Mouse (Mus musculus): ENCODE measurements at regions not wholly inside any gene's neighbourhood (a gene's known extent, or its start where the extent isn't known, plus 50 kb on each side); places are given as distances from the start of the nearest gene placed in this dataset.

GRCm38 (mm10) chr4:22301148-22301942 is 56.0 kb upstream of the Fbxl4 start:
- peak; percentile 91 for DNase-seq (ENCODE audit: low read depth)
- TF ChIP-seq CTCF (IDR thresholded peaks at IDR 0.05; ENCODE audit: borderline replicate concordance, extremely low read depth, insufficient read depth, insufficient read length) (no peak), POLR2A (IDR thresholded peaks at IDR 0.05; ENCODE audit: borderline replicate concordance, extremely low read depth, insufficient read depth, insufficient read length, poor library complexity, severe bottlenecking) (no peak)

GRCm38 (mm10) chr4:22301943-22302215 is 55.5 kb upstream of the Fbxl4 start:
- TF ChIP-seq POLR2A (IDR thresholded peaks at IDR 0.05; ENCODE audit: borderline replicate concordance, extremely low read depth, insufficient read depth, insufficient read length, poor library complexity, severe bottlenecking) (no peak), CTCF (IDR thresholded peaks at IDR 0.05; ENCODE audit: borderline replicate concordance, extremely low read depth, insufficient read depth, insufficient read length) (no peak)
- DNase-seq (ENCODE audit: low read depth): no peak

GRCm38 (mm10) chr4:22302262-22302661 is 55.1 kb upstream of the Fbxl4 start:
- TF ChIP-seq POLR2A (IDR thresholded peaks at IDR 0.05; ENCODE audit: borderline replicate concordance, extremely low read depth, insufficient read depth, insufficient read length, poor library complexity, severe bottlenecking) (no peak), CTCF (IDR thresholded peaks at IDR 0.05; ENCODE audit: borderline replicate concordance, extremely low read depth, insufficient read depth, insufficient read length) (no peak)
- peak; percentile 51 for DNase-seq (ENCODE audit: low read depth)
